Mouse (Mus musculus) E14TG2a.4 (cell line): ENCODE data around the gene Cyp1a2.
"Not testable (repeated sequence)": the region's sequence is repeated elsewhere in the genome, so short reads cannot be mapped to it uniquely, and the experiment has no call there.

Experiments used
- H3K27me3 ChIP-seq: 2 replicates; pipeline ENCODE4 v1.6.1; 2014; ENCODE audit warnings: low read length, control low read depth; ENCODE audit not compliant: insufficient read depth
- H3K36me3 ChIP-seq: 2 replicates; pipeline ENCODE4 v1.6.1; 2014; ENCODE audit warnings: low read length, control low read depth; ENCODE audit not compliant: insufficient read depth
- H3K4me1 ChIP-seq: replicated peaks from 2 replicates; pipeline ENCODE4 v1.6.1; 2014; ENCODE audit warnings: low read depth, low read length, control low read depth
- H3K4me3 ChIP-seq: replicated peaks from 2 replicates; pipeline ENCODE4 v1.5.1; 2014; ENCODE audit warnings: mild to moderate bottlenecking, low read length
- H3K9me3 ChIP-seq: 2 replicates; pipeline ENCODE4 v1.6.1; 2014; ENCODE audit warnings: low read length, control low read depth
- CTCF ChIP-seq: conservative IDR thresholded peaks from 2 replicates; pipeline ENCODE4 v1.5.1; 2014; ENCODE audit warnings: low read length
- NANOG ChIP-seq: IDR thresholded peaks from 2 replicates; pipeline ENCODE4 v1.6.1; 2014; ENCODE audit warnings: borderline replicate concordance, low read length, mixed read lengths
- POU5F1 ChIP-seq: IDR thresholded peaks from 2 replicates; pipeline ENCODE4 v1.6.1; 2014; ENCODE audit warnings: low read length, borderline replicate concordance

Cyp1a2 gene

DNA sequence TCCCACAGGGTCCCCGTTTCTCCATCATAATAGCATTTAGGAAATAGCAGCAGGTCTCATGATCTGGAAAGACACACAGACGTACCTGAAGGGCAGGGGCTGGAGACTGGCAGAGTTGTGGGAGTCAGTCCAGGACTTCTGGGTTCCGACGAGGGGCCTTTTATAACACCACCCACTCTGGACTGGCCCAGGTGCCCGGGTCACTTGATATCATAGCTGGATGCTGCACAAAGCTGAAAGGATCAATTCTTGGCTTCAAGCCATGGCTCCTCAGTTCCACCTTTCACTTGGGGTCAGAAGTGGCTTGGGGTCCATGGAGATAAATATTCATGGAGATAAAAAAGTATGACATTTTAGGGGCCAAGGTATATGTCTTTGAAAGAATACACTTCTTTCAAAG is at the start of gene Cyp1a2:
Cyp1a2 (minus strand) TSS at position 184 of the 400 bp plus-strand sequence.
- Histone ChIP-seq H3K36me3 (no peaks in the 10 kb centered on the region), H3K9me3 (no peaks in the 10 kb centered on the region), H3K4me3 (no peak within 1 kb of the TSS), H3K27me3 (peaks cover 27% of the 10 kb centered on the region), H3K4me1 (0 out of 2 replicates have a peak, but pooled peaks cover 7% of the 10 kb centered on the region)
- TF ChIP-seq NANOG (no peak), CTCF (no peak), POU5F1 (no peak)

DNA sequence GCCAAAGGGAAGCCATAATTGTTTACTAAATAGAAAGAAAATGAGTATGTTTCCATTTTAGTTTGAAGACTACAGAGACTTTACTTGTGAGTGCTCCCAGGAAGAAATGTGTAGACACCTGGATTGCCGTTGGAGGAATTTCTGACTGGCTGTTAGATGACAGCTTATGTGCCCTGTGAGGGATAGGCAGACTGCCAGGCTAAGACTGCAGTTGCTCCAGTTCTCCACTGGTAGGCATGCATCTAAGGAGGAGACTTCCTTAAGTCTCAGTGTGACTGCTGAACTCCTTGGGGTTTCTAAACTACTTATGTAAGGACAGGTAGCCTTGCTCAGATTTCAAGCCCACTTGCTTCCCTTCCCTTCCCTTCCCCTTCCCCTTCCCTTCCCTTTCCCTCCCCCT is 44.8 kb upstream of the Cyp1a2 start:
- Histone ChIP-seq H3K36me3 (peaks cover 88% of the 10 kb centered on the region), H3K27me3 (no peaks in the 10 kb centered on the region), H3K4me1 (peaks cover 3% of the 10 kb centered on the region; the same call in 1 of the 2 replicates), H3K4me3 (no peak overlapping the region), H3K9me3 (no peaks in the 10 kb centered on the region)
- TF ChIP-seq POU5F1, result no peak
- TF ChIP-seq CTCF, result peak; percentile 41

GRCm38 (mm10) chr9:57724701-57725100 is 41.2 kb upstream of the Cyp1a2 start:
- Histone ChIP-seq H3K9me3 (no peaks in the 10 kb centered on the region), H3K27me3 (no peaks in the 10 kb centered on the region), H3K36me3 (peaks cover 90% of the 10 kb centered on the region), H3K4me3 (no peak overlapping the region), H3K4me1 (0 out of 2 replicates have a peak, but pooled peaks cover 3% of the 10 kb centered on the region)
- no peak for TF ChIP-seq NANOG
- TF ChIP-seq POU5F1, result no peak
- TF ChIP-seq CTCF, result no peak

GRCm38 (mm10) chr9:57723796-57724195 is 40.3 kb upstream of the Cyp1a2 start:
- H3K36me3 ChIP-seq, result peaks cover 90% of the 10 kb centered on the region
- H3K9me3 ChIP-seq, result no peaks in the 10 kb centered on the region
- H3K4me3 ChIP-seq, result no peak overlapping the region
- TF ChIP-seq CTCF, result no peak
- no peak for TF ChIP-seq NANOG
- no peak for TF ChIP-seq POU5F1
- H3K27me3 ChIP-seq, result no peaks in the 10 kb centered on the region
- H3K4me1 ChIP-seq, result 0 out of 2 replicates have a peak, but pooled peaks cover 3% of the 10 kb centered on the region

DNA sequence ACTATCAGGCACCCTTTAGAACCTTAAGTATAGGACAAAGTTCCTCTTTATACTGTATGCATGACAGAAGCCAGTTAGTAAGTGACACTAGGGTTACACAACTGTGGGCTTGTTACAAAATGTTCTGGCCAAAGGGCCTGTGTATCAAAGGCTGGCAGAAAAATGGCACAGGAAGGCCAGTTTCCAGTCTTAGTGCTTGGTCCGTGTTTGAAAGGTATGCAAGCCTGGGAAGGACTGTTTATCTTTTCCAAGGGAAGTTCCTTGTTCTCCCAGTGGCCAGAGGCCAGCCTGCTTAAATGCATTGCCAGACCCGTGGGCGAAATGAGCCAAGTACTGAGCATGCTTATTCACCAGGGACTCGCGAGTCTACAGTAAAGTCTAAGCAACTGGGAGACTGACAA is 39.8 kb upstream of the Cyp1a2 start:
- TF ChIP-seq NANOG (no peak), CTCF (no peak), POU5F1 (no peak)
- no peaks in the 10 kb centered on the region for H3K9me3 ChIP-seq
- peaks cover 94% of the 10 kb centered on the region for H3K36me3 ChIP-seq
- H3K27me3 ChIP-seq, result no peaks in the 10 kb centered on the region
- no peak overlapping the region for H3K4me3 ChIP-seq
- 0 out of 2 replicates have a peak, but pooled peaks cover 3% of the 10 kb centered on the region for H3K4me1 ChIP-seq

GRCm38 (mm10) chr9:57722371-57722770 is 38.9 kb upstream of the Cyp1a2 start:
- no peak overlapping the region for H3K4me3 ChIP-seq
- peaks cover 93% of the 10 kb centered on the region for H3K36me3 ChIP-seq
- H3K9me3 ChIP-seq, result no peaks in the 10 kb centered on the region
- H3K27me3 ChIP-seq, result no peaks in the 10 kb centered on the region
- TF ChIP-seq NANOG, result no peak
- no peak for TF ChIP-seq POU5F1
- no peak for TF ChIP-seq CTCF
- 0 out of 2 replicates have a peak, but pooled peaks cover 3% of the 10 kb centered on the region for H3K4me1 ChIP-seq

DNA sequence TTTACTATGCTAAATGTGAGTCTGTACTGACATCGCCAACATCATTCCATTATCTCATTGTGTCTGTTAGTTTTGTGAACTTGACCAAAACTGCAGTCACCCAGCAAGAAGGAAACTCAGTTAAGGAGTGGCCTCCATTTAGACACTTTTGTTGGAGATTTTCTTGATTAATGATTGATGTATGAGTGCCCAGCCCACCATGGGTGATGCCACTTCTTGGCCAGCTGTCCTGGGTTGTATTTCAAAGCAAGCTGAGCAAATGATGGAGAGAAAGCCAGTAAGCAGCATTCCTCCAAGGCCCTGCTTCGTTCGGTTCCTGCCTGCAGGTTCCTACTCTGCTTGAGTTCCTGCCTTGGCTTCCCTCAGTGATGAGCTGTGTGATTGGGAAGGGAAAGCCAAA is 37.2 kb upstream of the Cyp1a2 start:
- Histone ChIP-seq H3K36me3 (peaks cover 93% of the 10 kb centered on the region), H3K9me3 (no peaks in the 10 kb centered on the region), H3K27me3 (no peaks in the 10 kb centered on the region), H3K4me3 (no peak overlapping the region), H3K4me1 (no peaks in the 10 kb centered on the region)
- TF ChIP-seq POU5F1, result no peak
- no peak for TF ChIP-seq NANOG
- no peak for TF ChIP-seq CTCF

DNA sequence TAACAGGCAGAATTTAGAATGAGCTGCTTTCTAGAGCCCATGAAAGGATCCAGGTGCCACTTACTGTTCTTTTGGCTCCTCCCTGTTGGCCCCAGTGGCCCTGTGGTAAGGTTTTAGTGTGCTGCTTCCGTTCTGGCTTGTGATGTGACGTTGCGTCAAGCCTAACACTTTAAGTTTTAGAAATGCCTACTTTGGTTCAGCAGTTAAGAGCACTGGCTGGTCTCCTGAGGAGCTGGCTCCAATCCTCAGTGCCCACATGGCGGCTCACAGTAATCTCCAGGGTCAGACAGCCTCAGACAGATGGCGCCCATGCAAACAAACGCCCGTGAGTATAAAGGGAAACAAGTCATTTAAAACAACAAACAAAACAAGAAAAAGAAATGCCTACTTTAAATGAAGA is 34.9 kb upstream of the Cyp1a2 start:
- no peak for TF ChIP-seq POU5F1
- no peak for TF ChIP-seq NANOG
- no peak for TF ChIP-seq CTCF
- Histone ChIP-seq H3K9me3 (no peaks in the 10 kb centered on the region), H3K36me3 (peaks cover 97% of the 10 kb centered on the region), H3K4me1 (no peaks in the 10 kb centered on the region), H3K4me3 (no peak overlapping the region), H3K27me3 (no peaks in the 10 kb centered on the region)

DNA sequence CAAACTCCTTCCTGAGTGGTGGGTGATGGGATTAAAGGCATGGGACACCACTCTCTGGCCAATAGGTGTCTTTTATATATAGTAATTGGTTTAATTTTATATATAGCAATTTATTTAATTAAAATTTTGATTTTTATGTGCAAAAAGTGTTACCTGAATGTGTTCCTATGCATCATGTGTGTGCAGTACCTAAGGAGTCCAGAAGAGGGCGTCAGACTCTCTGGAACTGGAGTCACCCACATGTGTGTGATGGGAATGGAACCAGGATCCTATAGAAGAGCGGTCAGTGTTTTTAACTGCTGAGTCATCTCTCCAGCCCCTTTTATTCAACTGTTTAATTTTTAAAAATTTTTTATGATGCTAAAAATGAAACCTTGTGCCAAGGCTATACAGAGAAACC is 28.7 kb upstream of the Cyp1a2 start:
- Histone ChIP-seq H3K4me1 (peaks cover 24% of the 10 kb centered on the region), H3K27me3 (no peaks in the 10 kb centered on the region), H3K4me3 (no peak overlapping the region), H3K36me3 (peaks cover 60% of the 10 kb centered on the region), H3K9me3 (no peaks in the 10 kb centered on the region)
- TF ChIP-seq CTCF, result peak; percentile 88
- TF ChIP-seq POU5F1, result no peak
- no peak for TF ChIP-seq NANOG

GRCm38 (mm10) chr9:57710214-57710613 is 26.7 kb upstream of the Cyp1a2 start:
- not testable (repeated sequence) for H3K4me3 ChIP-seq, H3K9me3 ChIP-seq, H3K27me3 ChIP-seq
- Histone ChIP-seq H3K36me3 (peaks cover 41% of the 10 kb centered on the region), H3K4me1 (peaks cover 24% of the 10 kb centered on the region)
